Mouse (Mus musculus): ENCODE results near the gene Zeb2.

Zeb2 gene

GRCm38 (mm10) chr2:44944689-44945088 lies 172.5 kb downstream of the Zeb2 start:
- no peak for DNase-seq (ENCODE audit: low spot score in 2 of 2)
